Mouse (Mus musculus) lung, adult 2 months (tissue): ENCODE results near the gene Ugt1a9.

Experiments
- CTCF ChIP-seq: fragments of 200-500 bp; IDR thresholded peaks from 2 replicates; pipeline ENCODE4 v1.5.1; 2011; ENCODE audit warnings: mild to moderate bottlenecking, low read length, control low read depth; ENCODE audit not compliant: insufficient read depth
- POLR2A ChIP-seq: fragments of 200-500 bp; IDR thresholded peaks from 2 replicates; pipeline ENCODE4 v1.6.1; 2011; ENCODE audit warnings: low read depth, mild to moderate bottlenecking, control low read depth, low read length, borderline replicate concordance; ENCODE audit errors: extremely low read depth

- TF ChIP-seq CTCF (no peak), POLR2A (no peak)
These were observed 184.9 kb downstream of the Ugt1a9 start for GRCm38 (mm10) chr1:88255466-88255857.
